Mouse (Mus musculus) MEL (cell line): Measurements from ENCODE around the gene Pgam1. TPM values are rescaled to one million over a fixed set of nuclear protein-coding genes. Genes with fewer than 3 reads are reported as not detected.

Experiments used
- DNase-seq: peaks from one replicate; pipeline ENCODE4 v3.0.0; 2011; ENCODE audit warnings: low read depth, low spot score
- H3K27ac ChIP-seq: 2 replicates; pipeline ENCODE4 v1.5.1; 2012; ENCODE audit warnings: low read depth, mild to moderate bottlenecking, control low read depth, low read length, moderate library complexity; ENCODE audit not compliant: control insufficient read depth
- H3K27me3 ChIP-seq, 2 experiments: fragments of 150-350 bp in 1 of 2; sonication (generic) in 1 of 2; 2 replicates each; pipeline ENCODE4 v1.6.1; 2012; ENCODE audit warnings: low read length in 2 of 2, mild to moderate bottlenecking in 2 of 2, improper control_type of control experiment in 1 of 2, moderate library complexity in 1 of 2; ENCODE audit not compliant: insufficient read depth in 2 of 2, control insufficient read depth in 1 of 2
- H3K36me3 ChIP-seq, 2 experiments: 2 replicates each; pipeline ENCODE4 v1.6.1; 2012 to 2014; ENCODE audit warnings: low read length in 2 of 2, improper control_type of control experiment in 1 of 2, inconsistent platforms in 1 of 2, mild to moderate bottlenecking in 1 of 2; ENCODE audit not compliant: insufficient read depth in 2 of 2, control insufficient read depth in 1 of 2
- H3K4me1 ChIP-seq, 2 experiments: fragments of 150-350 bp in 1 of 2; sonication (generic) in 1 of 2; 2 replicates each; pipeline ENCODE4 v1.6.1; 2012; ENCODE audit warnings: low read length in 2 of 2, improper control_type of control experiment in 1 of 2, mild to moderate bottlenecking in 1 of 2; ENCODE audit not compliant: insufficient read depth in 2 of 2, control insufficient read depth in 1 of 2
- H3K4me3 ChIP-seq, 2 experiments: fragments of 150-350 bp in 1 of 2; sonication (generic) in 1 of 2; 2 replicates each; pipeline ENCODE4 v1.5.1; 2012; ENCODE audit warnings: low read depth in 2 of 2, low read length in 2 of 2, mild to moderate bottlenecking in 2 of 2, moderate library complexity in 2 of 2, control low read depth in 1 of 2, improper control_type of control experiment in 1 of 2; ENCODE audit not compliant: control insufficient read depth in 1 of 2, insufficient read depth in 1 of 2
- H3K79me2 ChIP-seq: 2 replicates; pipeline ENCODE4 v1.6.1; 2012; ENCODE audit warnings: mild to moderate bottlenecking, low read length, moderate library complexity; ENCODE audit not compliant: control insufficient read depth, poor library complexity, insufficient read depth
- H3K9ac ChIP-seq: 2 replicates; pipeline ENCODE4 v1.6.1; 2012; ENCODE audit warnings: low read depth, mild to moderate bottlenecking, control low read depth, low read length, moderate library complexity; ENCODE audit not compliant: control insufficient read depth, poor library complexity, severe bottlenecking
- H3K9me3 ChIP-seq: fragments of 150-350 bp; sonication (generic); replicated peaks from 2 replicates; pipeline ENCODE4 v1.6.1; 2012; ENCODE audit warnings: mild to moderate bottlenecking, low read length, improper control_type of control experiment, moderate library complexity; ENCODE audit not compliant: insufficient read depth
- CHD1 ChIP-seq: IDR thresholded peaks from 2 replicates; pipeline ENCODE4 v1.6.1; 2012; ENCODE audit warnings: low read depth, mild to moderate bottlenecking, inconsistent platforms, low read length, improper control_type of control experiment
- CTCF ChIP-seq, 3 experiments: IDR thresholded peaks in 2 of 3; conservative IDR thresholded peaks in 1 of 3; 2 replicates each; pipeline ENCODE4 v1.5.1; 2011 to 2012; ENCODE audit warnings: low read length in 3 of 3, low read depth in 2 of 3, mild to moderate bottlenecking in 2 of 3, improper control_type of control experiment in 1 of 3, inconsistent platforms in 1 of 3, mixed read lengths in 1 of 3, moderate library complexity in 1 of 3; ENCODE audit not compliant: control insufficient read depth in 1 of 3, insufficient read depth in 1 of 3, poor library complexity in 1 of 3, severe bottlenecking in 1 of 3
- E2F4 ChIP-seq: IDR thresholded peaks from 2 replicates; pipeline ENCODE4 v1.6.1; 2011; ENCODE audit warnings: low read depth, low read length, improper control_type of control experiment, borderline replicate concordance
- ELF1 ChIP-seq: IDR thresholded peaks from 2 replicates; pipeline ENCODE4 v1.6.1; 2014; ENCODE audit warnings: low read depth, mild to moderate bottlenecking, inconsistent platforms, low read length, improper control_type of control experiment, moderate library complexity
- ETS1 ChIP-seq: IDR thresholded peaks from 2 replicates; pipeline ENCODE4 v1.6.1; 2012; ENCODE audit warnings: low read depth, mild to moderate bottlenecking, inconsistent platforms, low read length, improper control_type of control experiment, moderate library complexity
- GABPA ChIP-seq: IDR thresholded peaks from 2 replicates; pipeline ENCODE4 v1.6.1; 2012; ENCODE audit warnings: low read depth, mild to moderate bottlenecking, inconsistent platforms, low read length, improper control_type of control experiment, moderate library complexity
- GATA1 ChIP-seq: IDR thresholded peaks from 2 replicates; pipeline ENCODE4 v1.6.1; 2011; ENCODE audit warnings: low read depth, low read length, improper control_type of control experiment
- HCFC1 ChIP-seq: IDR thresholded peaks from 2 replicates; pipeline ENCODE4 v1.6.1; 2012; ENCODE audit warnings: low read depth, mild to moderate bottlenecking, inconsistent platforms, low read length, improper control_type of control experiment, moderate library complexity
- JUND ChIP-seq: IDR thresholded peaks from 2 replicates; pipeline ENCODE4 v1.6.1; 2011; ENCODE audit warnings: low read depth, mild to moderate bottlenecking, improper control_type of control experiment, low read length
- KAT2A ChIP-seq: conservative IDR thresholded peaks from 2 replicates; pipeline ENCODE4 v1.6.1; 2012; ENCODE audit warnings: low read depth, low read length, improper control_type of control experiment, inconsistent platforms
- MAFK ChIP-seq: IDR thresholded peaks from 2 replicates; pipeline ENCODE4 v1.6.1; 2011; ENCODE audit warnings: low read depth, mild to moderate bottlenecking, low read length, improper control_type of control experiment, borderline replicate concordance
- MAZ ChIP-seq: IDR thresholded peaks from 2 replicates; pipeline ENCODE4 v1.6.1; 2012; ENCODE audit warnings: low read depth, mild to moderate bottlenecking, inconsistent platforms, low read length, improper control_type of control experiment
- MEF2A ChIP-seq: IDR thresholded peaks from 2 replicates; pipeline ENCODE4 v1.6.1; 2014; ENCODE audit warnings: low read depth, mild to moderate bottlenecking, inconsistent platforms, low read length, improper control_type of control experiment; ENCODE audit not compliant: poor library complexity, insufficient replicate concordance, severe bottlenecking; ENCODE audit errors: extremely low read depth
- NELFE ChIP-seq: IDR thresholded peaks from 2 replicates; pipeline ENCODE4 v1.6.1; 2011; ENCODE audit warnings: low read depth, low read length, improper control_type of control experiment
- NRF1 ChIP-seq: IDR thresholded peaks from 2 replicates; pipeline ENCODE4 v1.6.1; 2014; ENCODE audit warnings: low read depth, mild to moderate bottlenecking, inconsistent platforms, low read length, improper control_type of control experiment, moderate library complexity; ENCODE audit not compliant: poor library complexity, insufficient read depth, severe bottlenecking
- POLR2A ChIP-seq, 2 experiments: IDR thresholded peaks; 2 replicates each; pipeline ENCODE4 v1.6.1; 2011 to 2012; ENCODE audit warnings: low read length in 2 of 2, mild to moderate bottlenecking in 2 of 2, control low read depth in 1 of 2, improper control_type of control experiment in 1 of 2, low read depth in 1 of 2, moderate library complexity in 1 of 2; ENCODE audit not compliant: control insufficient read depth in 1 of 2, insufficient read depth in 1 of 2, poor library complexity in 1 of 2
- POLR2AphosphoS2 ChIP-seq: IDR thresholded peaks from 2 replicates; pipeline ENCODE4 v1.6.1; 2011; ENCODE audit warnings: low read length, improper control_type of control experiment
- POLR2AphosphoS5 ChIP-seq: IDR thresholded peaks from 2 replicates; pipeline ENCODE4 v1.6.1; 2012; ENCODE audit warnings: low read depth, borderline replicate concordance, mild to moderate bottlenecking, inconsistent platforms, low read length, moderate library complexity, mixed read lengths
- RAD21 ChIP-seq: IDR thresholded peaks from 2 replicates; pipeline ENCODE4 v1.6.1; 2011; ENCODE audit warnings: mild to moderate bottlenecking, low read depth, low read length, improper control_type of control experiment
- RCOR1 ChIP-seq: IDR thresholded peaks from 2 replicates; pipeline ENCODE4 v1.6.1; 2012; ENCODE audit warnings: low read depth, mild to moderate bottlenecking, inconsistent platforms, low read length, improper control_type of control experiment
- SIN3A ChIP-seq: IDR thresholded peaks from 2 replicates; pipeline ENCODE4 v1.6.1; 2012; ENCODE audit warnings: low read length, improper control_type of control experiment, inconsistent platforms
- TAL1 ChIP-seq: IDR thresholded peaks from 2 replicates; pipeline ENCODE4 v1.6.1; 2012; ENCODE audit warnings: mild to moderate bottlenecking, inconsistent platforms, low read length, moderate library complexity, mixed read lengths
- TBP ChIP-seq: IDR thresholded peaks from 2 replicates; pipeline ENCODE4 v1.8.0; 2011; ENCODE audit warnings: low read depth, low read length, improper control_type of control experiment
- TCF12 ChIP-seq: IDR thresholded peaks from 2 replicates; pipeline ENCODE4 v1.6.1; 2014; ENCODE audit warnings: low read depth, mild to moderate bottlenecking, inconsistent platforms, low read length, improper control_type of control experiment, moderate library complexity
- USF1 ChIP-seq: IDR thresholded peaks from 2 replicates; pipeline ENCODE4 v1.6.1; 2014; ENCODE audit warnings: low read depth, mild to moderate bottlenecking, inconsistent platforms, low read length, improper control_type of control experiment, moderate library complexity
- USF2 ChIP-seq, 2 experiments: IDR thresholded peaks; 2 replicates each; pipeline ENCODE4 v1.6.1; 2011 to 2012; ENCODE audit warnings: improper control_type of control experiment in 2 of 2, low read length in 2 of 2, borderline replicate concordance in 1 of 2, inconsistent platforms in 1 of 2, low read depth in 1 of 2, mild to moderate bottlenecking in 1 of 2; ENCODE audit not compliant: insufficient read depth in 1 of 2
- ZC3H11A ChIP-seq: IDR thresholded peaks from 2 replicates; pipeline ENCODE4 v1.6.1; 2012; ENCODE audit warnings: low read depth, mild to moderate bottlenecking, inconsistent platforms, low read length, improper control_type of control experiment
- ZKSCAN1 ChIP-seq: IDR thresholded peaks from 2 replicates; pipeline ENCODE4 v1.6.1; 2012; ENCODE audit warnings: low read depth, mild to moderate bottlenecking, inconsistent platforms, low read length, improper control_type of control experiment, moderate library complexity
- ZMIZ1 ChIP-seq: IDR thresholded peaks from 2 replicates; pipeline ENCODE4 v1.6.1; 2012; ENCODE audit warnings: low read depth, mild to moderate bottlenecking, inconsistent platforms, low read length, improper control_type of control experiment, moderate library complexity
- ZNF384 ChIP-seq: IDR thresholded peaks from 2 replicates; pipeline ENCODE4 v1.6.1; 2012; ENCODE audit warnings: low read depth, mild to moderate bottlenecking, inconsistent platforms, low read length, improper control_type of control experiment
- polyA plus RNA-seq, 2 experiments: library from polyadenylated mRNA; stranded (reverse) in 1 of 2; unstranded in 1 of 2; fragments of >175 nt in 1 of 2; fragments of >200 nt in 1 of 2; gene quantifications; 2 replicates each; pipeline versions ENCODE4 v1.2.1 to v1.2.4; 2012; ENCODE audit warnings: low replicate concordance in 2 of 2, low read depth in 1 of 2; ENCODE audit not compliant: insufficient read length in 2 of 2, insufficient read depth in 1 of 2, missing spikeins in 1 of 2
- total RNA-seq: library from RNA; depleted of rRNA; stranded (reverse); fragments of 300-350 nt; gene quantifications from 2 replicates; pipeline ENCODE4 v1.2.3, GENCODE M21; 2012

The Pgam1 gene
- total and polyA plus RNA-seq, 3 experiments, result 220 to 756 (median 267) TPM

- 0 out of 2 replicates have a peak, but pooled peaks have one; percentile 18 for TF ChIP-seq HCFC1
- TF ChIP-seq ETS1, result peak; percentile 71
- TF ChIP-seq USF2 (IDR thresholded peaks at IDR 0.05; ENCODE audit: borderline replicate concordance in 1 of 2, insufficient read depth in 1 of 2, low read depth in 1 of 2, low read length in 2 of 2), result no peak
- TF ChIP-seq MAZ, result peak; percentile 25
- TF ChIP-seq GATA1, result peak; percentile 85
- peak; percentile 58 for TF ChIP-seq TAL1
- no peak for TF ChIP-seq GABPA
- TF ChIP-seq RAD21, result no peak
- TF ChIP-seq RCOR1, result 0 out of 2 replicates have a peak, but pooled peaks have one; percentile 41
- TF ChIP-seq TBP, result peak; percentile 27; the same call in 1 of the 2 replicates
These were observed 5.2 kb upstream of the Pgam1 start (continued) for GRCm38 (mm10) chr19:41906311-41907078.

DNA sequence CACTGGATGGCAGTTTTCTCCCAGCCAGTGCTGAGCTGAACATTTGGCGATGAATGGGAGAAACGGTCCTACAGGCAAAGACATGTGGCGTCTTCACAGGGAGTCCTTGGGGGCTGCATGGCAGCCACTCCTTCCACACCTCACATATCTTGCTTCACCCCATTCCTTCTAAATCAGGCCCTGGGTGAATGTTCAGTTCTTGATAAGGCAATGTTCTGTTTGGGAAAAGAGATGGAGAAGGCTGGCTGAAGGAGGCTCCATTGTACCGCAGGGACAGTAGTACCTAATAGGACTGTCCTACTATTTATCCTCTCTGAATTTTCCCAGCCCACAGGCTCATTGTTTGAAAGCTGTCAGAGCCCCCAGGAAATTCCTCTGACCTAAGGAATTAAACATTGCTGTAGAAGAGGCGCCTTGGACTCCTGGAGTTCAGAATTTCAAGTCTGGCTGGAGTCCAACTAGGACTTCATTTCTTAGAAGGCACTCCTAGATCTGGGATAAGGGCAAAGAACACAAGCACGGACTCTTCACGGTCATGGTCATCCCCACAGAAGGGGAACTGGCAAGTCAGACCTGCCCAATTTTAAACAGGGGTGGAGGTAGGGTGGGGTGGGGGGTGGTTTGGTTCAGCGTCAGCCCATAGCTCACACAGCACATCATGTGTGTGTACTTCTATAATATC lies 4.5 kb upstream of the Pgam1 start:
- Histone ChIP-seq H3K4me3 (peak overlapping the region; percentile 14 to 16), H3K36me3 (peaks cover 0 to 42% of the 10 kb centered on the region in 2 experiments; a peak in 2 of 4 replicates), H3K27me3 (no peaks in the 10 kb centered on the region), H3K4me1 (peaks cover 14 to 41% of the 10 kb centered on the region in 2 experiments), H3K27ac (peak overlapping the region; percentile 77), H3K9ac (peak overlapping the region; percentile 45), H3K9me3 (no peaks in the 10 kb centered on the region), H3K79me2 (peaks cover 3% of the 10 kb centered on the region)
- DNase-seq, result peak; percentile 79
- TF ChIP-seq NELFE, result no peak; the same call in 1 of the 2 replicates
- TF ChIP-seq NRF1, result 0 out of 2 replicates have a peak, but pooled peaks have one; percentile 7
- TF ChIP-seq POLR2AphosphoS2, result no peak
- TF ChIP-seq CTCF (IDR thresholded peaks at IDR 0.05 in 2 of 3, conservative IDR thresholded peaks at IDR 0.05 in 1 of 3; ENCODE audit: control insufficient read depth in 1 of 3, insufficient read depth in 1 of 3, low read depth in 2 of 3, low read length in 3 of 3, poor library complexity in 1 of 3, severe bottlenecking in 1 of 3), result no peak
- peak; percentile 77; the same call in 1 of the 2 replicates for TF ChIP-seq ZMIZ1
- TF ChIP-seq ZC3H11A, result no peak
- TF ChIP-seq ZKSCAN1, result no peak
- no peak for TF ChIP-seq POLR2AphosphoS5
- TF ChIP-seq POLR2A (IDR thresholded peaks at IDR 0.05; ENCODE audit: control insufficient read depth in 1 of 2, insufficient read depth in 1 of 2, low read depth in 1 of 2, low read length in 2 of 2, poor library complexity in 1 of 2), result 0 out of 4 replicates have a peak, but pooled peaks of 1 of the 2 experiments have one; percentile 26
- TF ChIP-seq USF1, result no peak
- no peak for TF ChIP-seq E2F4
- no peak for TF ChIP-seq MAFK
- TF ChIP-seq TCF12, result 0 out of 2 replicates have a peak, but pooled peaks have one; percentile 15
- TF ChIP-seq CHD1, result no peak
- no peak; the same call in none of the 2 replicates for TF ChIP-seq MAZ
- no peak for TF ChIP-seq KAT2A
- no peak for TF ChIP-seq HCFC1
- no peak for TF ChIP-seq GABPA
- TF ChIP-seq USF2 (IDR thresholded peaks at IDR 0.05; ENCODE audit: borderline replicate concordance in 1 of 2, insufficient read depth in 1 of 2, low read depth in 1 of 2, low read length in 2 of 2), result no peak
- peak; percentile 50 for TF ChIP-seq SIN3A
- peak; percentile 20; the same call in 1 of the 2 replicates for TF ChIP-seq TAL1
- no peak for TF ChIP-seq JUND
- no peak for TF ChIP-seq ZNF384
- TF ChIP-seq ELF1, result no peak
- peak; percentile 60 for TF ChIP-seq GATA1
- TF ChIP-seq RAD21, result no peak
- TF ChIP-seq MEF2A, result no peak
